Mouse (Mus musculus) testis, adult 2 months (tissue): ENCODE data around the gene Nop56. TPM values are rescaled to one million over a fixed set of nuclear protein-coding genes. Genes with fewer than 3 reads are reported as not detected.
A peak's percentile ranks its signal among the peaks of the same experiment; 100 is the strongest.

Experiments
- H3K27ac ChIP-seq: fragments of 200-500 bp; 2 replicates; pipeline ENCODE4 v1.5.1; 2012; ENCODE audit warnings: low read depth, low read length; ENCODE audit not compliant: control insufficient read depth, insufficient read depth
- H3K27me3 ChIP-seq: fragments of 200-500 bp; 2 replicates; pipeline ENCODE4 v1.6.1; 2012; ENCODE audit warnings: mild to moderate bottlenecking, low read length, moderate library complexity; ENCODE audit not compliant: control insufficient read depth, insufficient read depth
- H3K36me3 ChIP-seq: fragments of 200-500 bp; 2 replicates; pipeline ENCODE4 v1.6.1; 2012; ENCODE audit warnings: mild to moderate bottlenecking, low read length; ENCODE audit not compliant: control insufficient read depth, insufficient read depth
- H3K4me1 ChIP-seq: fragments of 200-500 bp; 2 replicates; pipeline ENCODE4 v1.6.1; 2012; ENCODE audit warnings: low read length; ENCODE audit not compliant: control insufficient read depth, insufficient read depth
- H3K4me3 ChIP-seq: fragments of 200-500 bp; 2 replicates; pipeline ENCODE4 v1.5.1; 2012; ENCODE audit warnings: low read depth, mild to moderate bottlenecking, low read length, moderate library complexity, mixed read lengths; ENCODE audit not compliant: control insufficient read depth
- CTCF ChIP-seq: fragments of 200-500 bp; IDR thresholded peaks from 2 replicates; pipeline ENCODE4 v1.5.1; 2012; ENCODE audit warnings: low read depth, mild to moderate bottlenecking, inconsistent platforms, low read length, moderate library complexity; ENCODE audit not compliant: control insufficient read depth, insufficient read depth, insufficient replicate concordance
- POLR2A ChIP-seq: fragments of 200-500 bp; IDR thresholded peaks from 2 replicates; pipeline ENCODE4 v1.6.1; 2012; ENCODE audit warnings: low read depth, mild to moderate bottlenecking, inconsistent platforms, low read length, moderate library complexity; ENCODE audit not compliant: control insufficient read depth
- polyA plus RNA-seq: library from polyadenylated mRNA; depleted of rRNA; stranded (reverse); fragments of >200 nt; gene quantifications from 2 replicates; pipeline ENCODE4 v1.2.3, GENCODE M21; 2012

The Nop56 gene
- polyA plus RNA-seq, 1 experiment = 24.6 TPM

GRCm38 (mm10) chr2:130283854-130284654, 9.8 kb downstream of the Nop56 start, which contains the start of gene Idh3b:
TSS of gene Idh3b (minus strand) at chr2:130284547.
- Histone ChIP-seq H3K27me3 (no peaks in the 10 kb centered on the region), H3K27ac (peak within 1 kb of the TSS; percentile 46), H3K4me3 (peak within 1 kb of the TSS; percentile 96), H3K36me3 (peaks cover 1% of the 10 kb centered on the region; the same call in 1 of the 2 replicates), H3K4me1 (peaks cover 4% of the 10 kb centered on the region)
- no peak for TF ChIP-seq CTCF
- TF ChIP-seq POLR2A = peak; percentile 91

GRCm38 (mm10) chr2:130289086-130289485, 14.9 kb downstream of the Nop56 start:
- Histone ChIP-seq H3K4me1 (no peaks in the 10 kb centered on the region; the same call in 1 of the 2 replicates), H3K4me3 (no peak overlapping the region), H3K27me3 (no peaks in the 10 kb centered on the region), H3K27ac (no peak overlapping the region), H3K36me3 (no peaks in the 10 kb centered on the region)
- no peak for TF ChIP-seq POLR2A
- no peak for TF ChIP-seq CTCF

GRCm38 (mm10) chr2:130291434-130291833, 17.2 kb downstream of the Nop56 start:
- Histone ChIP-seq H3K27ac (no peak overlapping the region), H3K27me3 (no peaks in the 10 kb centered on the region), H3K4me1 (peaks cover 10% of the 10 kb centered on the region), H3K4me3 (no peak overlapping the region), H3K36me3 (no peaks in the 10 kb centered on the region)
- TF ChIP-seq POLR2A (no peak), CTCF (no peak)

- TF ChIP-seq CTCF (no peak), POLR2A (no peak)
- H3K4me1 ChIP-seq = peaks cover 10% of the 10 kb centered on the region
- H3K27me3 ChIP-seq = no peaks in the 10 kb centered on the region
- no peak overlapping the region for H3K27ac ChIP-seq
- H3K36me3 ChIP-seq = no peaks in the 10 kb centered on the region
- H3K4me3 ChIP-seq = no peak overlapping the region
These were observed 18.8 kb downstream of the Nop56 start for GRCm38 (mm10) chr2:130293009-130293408.

- Histone ChIP-seq H3K27me3 (no peaks in the 10 kb centered on the region), H3K36me3 (no peaks in the 10 kb centered on the region), H3K27ac (no peak overlapping the region), H3K4me3 (no peak overlapping the region), H3K4me1 (peaks cover 10% of the 10 kb centered on the region)
- TF ChIP-seq POLR2A (no peak), CTCF (no peak)
These were observed 19.3 kb downstream of the Nop56 start for GRCm38 (mm10) chr2:130293486-130293885.

- H3K4me1 ChIP-seq = peaks cover 10% of the 10 kb centered on the region
- H3K27me3 ChIP-seq = no peaks in the 10 kb centered on the region
- no peaks in the 10 kb centered on the region for H3K36me3 ChIP-seq
- no peak overlapping the region for H3K27ac ChIP-seq
- peak overlapping the region; percentile 66 for H3K4me3 ChIP-seq
- no peak for TF ChIP-seq CTCF
- TF ChIP-seq POLR2A = no peak
These were observed 20.1 kb downstream of the Nop56 start for GRCm38 (mm10) chr2:130294218-130294935.

GRCm38 (mm10) chr2:130294936-130295277, 20.7 kb downstream of the Nop56 start, which contains the start of gene Ebf4:
TSS of gene Ebf4 (plus strand) at chr2:130295169.
- Histone ChIP-seq H3K27ac (no peak within 1 kb of the TSS), H3K27me3 (no peaks in the 10 kb centered on the region), H3K36me3 (no peaks in the 10 kb centered on the region), H3K4me1 (peaks cover 10% of the 10 kb centered on the region), H3K4me3 (peak within 1 kb of the TSS; percentile 66)
- no peak for TF ChIP-seq CTCF
- no peak for TF ChIP-seq POLR2A
